Mouse (Mus musculus): ENCODE data around the gene 1500009C09Rik. TPM values are rescaled to one million over a fixed set of nuclear protein-coding genes. Genes with fewer than 3 reads are reported as not detected.
A peak's percentile ranks its signal among the peaks of the same experiment; 100 is the strongest.

The 1500009C09Rik gene
- total and polyA plus RNA-seq, 3 experiments: 0.08 TPM; not detected in 2

GRCm38 (mm10) chr15:82255248-82255647, 3.1 kb downstream of the 1500009C09Rik start:
- H3K27ac ChIP-seq: no peak overlapping the region
- no peak overlapping the region for H3K9ac ChIP-seq (ENCODE audit: low read depth, low read length)
- no peak for TF ChIP-seq POLR2A (IDR thresholded peaks at IDR 0.05; ENCODE audit: insufficient read depth, low read depth, low read length)
- no peak for TF ChIP-seq EP300 (IDR thresholded peaks at IDR 0.05; ENCODE audit: insufficient read depth, low read depth, low read length)
- TF ChIP-seq CTCF (IDR thresholded peaks at IDR 0.05): no peak
- DNase-seq: no peak
- intact Hi-C loops (cut with DNase I): no loop called here
- no peaks in the 10 kb centered on the region for H3K79me2 ChIP-seq (replicated peaks; ENCODE audit: control insufficient read depth, insufficient read depth, low read length)
- H3K4me3 ChIP-seq: no peak overlapping the region
- WGBS: 45% methylated on average over 4 of the region's 4 CpGs
- no peaks in the 10 kb centered on the region for H3K27me3 ChIP-seq (ENCODE audit: control insufficient read depth, insufficient read depth, low read length)
- no peaks in the 10 kb centered on the region for H3K36me3 ChIP-seq (ENCODE audit: control insufficient read depth, insufficient read depth, low read length)
- no peaks in the 10 kb centered on the region for H3K4me1 ChIP-seq (ENCODE audit: control insufficient read depth, insufficient read depth, low read length)

GRCm38 (mm10) chr15:82255944-82256383, 3.8 kb downstream of the 1500009C09Rik start:
- Histone ChIP-seq H3K79me2 (replicated peaks; ENCODE audit: control insufficient read depth, insufficient read depth, low read length) (no peaks in the 10 kb centered on the region), H3K4me3 (no peak overlapping the region), H3K27ac (no peak overlapping the region), H3K4me1 (ENCODE audit: control insufficient read depth, insufficient read depth, low read length) (no peaks in the 10 kb centered on the region), H3K36me3 (ENCODE audit: control insufficient read depth, insufficient read depth, low read length) (no peaks in the 10 kb centered on the region), H3K9ac (ENCODE audit: low read depth, low read length) (no peak overlapping the region), H3K27me3 (ENCODE audit: control insufficient read depth, insufficient read depth, low read length) (no peaks in the 10 kb centered on the region)
- 22% methylated on average over 10 of the region's 10 CpGs for WGBS
- intact Hi-C loops (cut with DNase I): no loop called here
- DNase-seq: no peak
- no peak for TF ChIP-seq CTCF (IDR thresholded peaks at IDR 0.05)
- no peak for TF ChIP-seq EP300 (IDR thresholded peaks at IDR 0.05; ENCODE audit: insufficient read depth, low read depth, low read length)
- no peak for TF ChIP-seq POLR2A (IDR thresholded peaks at IDR 0.05; ENCODE audit: insufficient read depth, low read depth, low read length)

- Histone ChIP-seq H3K36me3 (ENCODE audit: control insufficient read depth, insufficient read depth, low read length) (no peaks in the 10 kb centered on the region), H3K4me3 (no peak overlapping the region), H3K27ac (no peak overlapping the region), H3K9ac (ENCODE audit: low read depth, low read length) (no peak overlapping the region), H3K4me1 (ENCODE audit: control insufficient read depth, insufficient read depth, low read length) (no peaks in the 10 kb centered on the region), H3K27me3 (ENCODE audit: control insufficient read depth, insufficient read depth, low read length) (no peaks in the 10 kb centered on the region; the same call in 1 of the 2 replicates), H3K79me2 (replicated peaks; ENCODE audit: control insufficient read depth, insufficient read depth, low read length) (no peaks in the 10 kb centered on the region)
- DNase-seq: peak; percentile 36 to 47
- TF ChIP-seq EP300 (IDR thresholded peaks at IDR 0.05; ENCODE audit: insufficient read depth, low read depth, low read length) (no peak), CTCF (IDR thresholded peaks at IDR 0.05) (peak; percentile 83)
- 12% methylated on average over 16 of the region's 16 CpGs for WGBS
- intact Hi-C loops (cut with DNase I): no loop called here
Observed at GRCm38 (mm10) chr15:82259510-82259909, 7.3 kb downstream of the 1500009C09Rik start.

- Histone ChIP-seq H3K27ac (no peak overlapping the region), H3K79me2 (replicated peaks; ENCODE audit: control insufficient read depth, insufficient read depth, low read length) (no peaks in the 10 kb centered on the region), H3K4me3 (no peak overlapping the region), H3K9ac (ENCODE audit: low read depth, low read length) (no peak overlapping the region), H3K36me3 (ENCODE audit: control insufficient read depth, insufficient read depth, low read length) (no peaks in the 10 kb centered on the region), H3K27me3 (ENCODE audit: control insufficient read depth, insufficient read depth, low read length) (no peaks in the 10 kb centered on the region; the same call in 1 of the 2 replicates), H3K4me1 (ENCODE audit: control insufficient read depth, insufficient read depth, low read length) (no peaks in the 10 kb centered on the region)
- peak; percentile 48 to 80 for DNase-seq
- 7% methylated on average over 6 of the region's 6 CpGs for WGBS
- TF ChIP-seq POLR2A (IDR thresholded peaks at IDR 0.05; ENCODE audit: insufficient read depth, low read depth, low read length): no peak
- peak; percentile 98 for TF ChIP-seq CTCF (IDR thresholded peaks at IDR 0.05)
- TF ChIP-seq EP300 (IDR thresholded peaks at IDR 0.05; ENCODE audit: insufficient read depth, low read depth, low read length): 0 out of 2 replicates have a peak, but pooled peaks have one; percentile 33
- intact Hi-C loops (cut with DNase I): loop anchor here (1.0 to 10.0 kb wide), 3 partner anchors 71 to 538 kb away; partner anchors contain the start of genes Naga, Pheta2 and Smdt1
Observed at GRCm38 (mm10) chr15:82266356-82266755, 14.2 kb downstream of the 1500009C09Rik start.

- H3K4me3 ChIP-seq: no peak overlapping the region
- no peak overlapping the region for H3K9ac ChIP-seq (ENCODE audit: low read depth, low read length)
Observed at GRCm38 (mm10) chr15:82268185-82268584, 16.0 kb downstream of the 1500009C09Rik start.

GRCm38 (mm10) chr15:82268783-82269182, 16.6 kb downstream of the 1500009C09Rik start:
- 74% methylated on average over 9 of the region's 9 CpGs for WGBS
- intact Hi-C loops (cut with DNase I): loop anchor here (5.0 to 10.0 kb wide), 2 partner anchors 69 to 536 kb away; partner anchors contain the start of genes Naga, Pheta2 and Smdt1
- no peak for TF ChIP-seq POLR2A (IDR thresholded peaks at IDR 0.05; ENCODE audit: insufficient read depth, low read depth, low read length)
- TF ChIP-seq EP300 (IDR thresholded peaks at IDR 0.05; ENCODE audit: insufficient read depth, low read depth, low read length): no peak
- TF ChIP-seq CTCF (IDR thresholded peaks at IDR 0.05): no peak
- DNase-seq: no peak
- no peaks in the 10 kb centered on the region for H3K79me2 ChIP-seq (replicated peaks; ENCODE audit: control insufficient read depth, insufficient read depth, low read length)
- no peak overlapping the region for H3K9ac ChIP-seq (ENCODE audit: low read depth, low read length)
- no peak overlapping the region for H3K27ac ChIP-seq
- H3K27me3 ChIP-seq (ENCODE audit: control insufficient read depth, insufficient read depth, low read length): no peaks in the 10 kb centered on the region; the same call in 1 of the 2 replicates
- no peaks in the 10 kb centered on the region for H3K4me1 ChIP-seq (ENCODE audit: control insufficient read depth, insufficient read depth, low read length)
- no peaks in the 10 kb centered on the region for H3K36me3 ChIP-seq (ENCODE audit: control insufficient read depth, insufficient read depth, low read length)
- H3K4me3 ChIP-seq: no peak overlapping the region

More at GRCm38 (mm10) chr15:82268185-82268584, 16.0 kb downstream of the 1500009C09Rik start:
- Histone ChIP-seq H3K4me1 (ENCODE audit: control insufficient read depth, insufficient read depth, low read length) (no peaks in the 10 kb centered on the region), H3K27me3 (ENCODE audit: control insufficient read depth, insufficient read depth, low read length) (no peaks in the 10 kb centered on the region; the same call in 1 of the 2 replicates), H3K27ac (no peak overlapping the region), H3K36me3 (ENCODE audit: control insufficient read depth, insufficient read depth, low read length) (no peaks in the 10 kb centered on the region), H3K79me2 (replicated peaks; ENCODE audit: control insufficient read depth, insufficient read depth, low read length) (no peaks in the 10 kb centered on the region)
- intact Hi-C loops (cut with DNase I): loop anchor here (5.0 to 10.0 kb wide), 2 partner anchors 69 to 537 kb away; partner anchors contain the start of genes Naga, Pheta2 and Smdt1
- 51% methylated on average over 3 of the region's 3 CpGs for WGBS
- DNase-seq: no peak
- TF ChIP-seq CTCF (IDR thresholded peaks at IDR 0.05) (no peak), EP300 (IDR thresholded peaks at IDR 0.05; ENCODE audit: insufficient read depth, low read depth, low read length) (no peak), POLR2A (IDR thresholded peaks at IDR 0.05; ENCODE audit: insufficient read depth, low read depth, low read length) (no peak)
